Mouse (Mus musculus) midbrain, embryonic 10.5 days (tissue): Measurements from ENCODE around the gene Zdbf2. TPM values are rescaled to one million over a fixed set of nuclear protein-coding genes. Genes with fewer than 3 reads are reported as not detected.

Experiments
- DNase-seq: peaks from one replicate; pipeline ENCODE4 v3.0.0-alpha.2; 2017; ENCODE audit warnings: low spot score
- H3K27ac ChIP-seq: fragments of 300-500 bp; sonication (generic); replicated peaks from 2 replicates; pipeline ENCODE4 v1.5.1; 2016; ENCODE audit warnings: mild to moderate bottlenecking
- H3K27me3 ChIP-seq: fragments of 300-500 bp; sonication (generic); 2 replicates; pipeline ENCODE4 v1.6.1; 2016; ENCODE audit warnings: low read depth, mild to moderate bottlenecking; ENCODE audit not compliant: poor library complexity, severe bottlenecking
- H3K36me3 ChIP-seq: fragments of 300-500 bp; sonication (generic); 2 replicates; pipeline ENCODE4 v1.6.1; 2016; ENCODE audit warnings: mild to moderate bottlenecking, moderate library complexity
- H3K4me1 ChIP-seq: fragments of 300-500 bp; sonication (generic); 2 replicates; pipeline ENCODE4 v1.6.1; 2016
- H3K4me3 ChIP-seq: fragments of 300-500 bp; sonication (generic); 2 replicates; pipeline ENCODE4 v1.5.1; 2016; ENCODE audit warnings: mild to moderate bottlenecking, moderate library complexity
- H3K9me3 ChIP-seq: fragments of 300-500 bp; sonication (generic); replicated peaks from 2 replicates; pipeline ENCODE4 v1.6.1; 2016; ENCODE audit warnings: mild to moderate bottlenecking
- WGBS: fragments of 180-500 bp; shearing (Covaris S2); methylation state at CpG from one replicate; pipeline ENCODE4 v1.1.7; 2016; 5-methylcytosine and 5-hydroxymethylcytosine counted together
- polyA plus RNA-seq: library from polyadenylated mRNA; unstranded; fragments of >200 nt; fragmentation: Nextera tagmentation; extraction: Ambion mirVana; gene quantifications from 2 replicates; pipeline ENCODE4 v1.2.1, GENCODE M21; 2016

Zdbf2 gene
- polyA plus RNA-seq, 1 experiment from 2014 or later = 19.3 TPM

GRCm38 (mm10) chr1:63252351-63253209 is 20.5 kb upstream of the Zdbf2 start:
- 27% methylated on average over 24 of the region's 24 CpGs for WGBS
- Histone ChIP-seq H3K4me1 (peaks cover 60% of the 10 kb centered on the region), H3K4me3 (peak overlapping the region; percentile 34), H3K27me3 (peaks cover 98% of the 10 kb centered on the region), H3K9me3 (no peaks in the 10 kb centered on the region), H3K36me3 (no peaks in the 10 kb centered on the region), H3K27ac (peak overlapping the region; percentile 83)
- DNase-seq = peak; percentile 72

DNA sequence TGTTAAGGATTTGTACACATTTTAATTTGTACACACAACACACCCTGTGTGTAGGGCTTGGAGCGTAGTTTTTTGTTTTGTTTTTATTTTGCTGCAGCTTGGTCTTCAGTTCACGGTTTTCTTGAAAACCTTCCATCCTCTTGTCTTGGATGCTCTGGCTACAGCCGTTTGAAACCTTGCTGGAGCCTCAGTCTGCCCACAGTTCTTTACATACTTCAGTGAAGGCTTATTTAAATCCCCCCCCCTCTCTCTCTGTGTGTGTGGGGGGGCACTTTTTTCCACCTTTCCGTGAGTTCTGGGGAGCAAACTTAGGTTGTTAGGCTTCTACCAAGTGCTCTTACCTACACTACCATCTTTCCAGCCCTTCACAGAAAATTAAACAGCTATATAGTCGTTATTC is 19.8 kb upstream of the Zdbf2 start:
- H3K36me3 ChIP-seq = no peaks in the 10 kb centered on the region
- H3K27ac ChIP-seq = peak overlapping the region; percentile 83
- DNase-seq = no peak
- 23% methylated on average over 5 of the region's 5 CpGs for WGBS
- H3K4me3 ChIP-seq = peak overlapping the region; percentile 34
- H3K4me1 ChIP-seq = peaks cover 53% of the 10 kb centered on the region
- H3K9me3 ChIP-seq = no peaks in the 10 kb centered on the region
- peaks cover 98% of the 10 kb centered on the region for H3K27me3 ChIP-seq

DNA sequence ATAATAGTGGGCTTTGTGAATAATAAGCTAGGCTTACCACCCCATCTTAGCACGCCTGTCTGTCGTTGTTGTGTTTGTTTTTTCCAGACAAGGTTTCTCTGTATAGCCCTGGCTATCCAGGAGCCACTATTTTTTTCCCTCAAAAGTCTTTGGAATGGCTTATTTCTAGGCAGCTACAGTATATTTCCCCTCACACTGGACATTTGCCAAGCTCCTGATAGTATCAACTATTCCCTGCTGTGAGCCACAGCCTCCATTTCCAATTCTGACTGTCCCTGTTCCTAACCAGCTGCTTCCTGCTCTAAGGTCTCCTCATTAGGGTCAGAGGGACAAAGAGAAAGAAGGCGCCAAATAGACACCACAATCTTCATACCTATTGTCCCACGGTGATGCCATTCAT is 18.0 kb upstream of the Zdbf2 start:
- peaks cover 42% of the 10 kb centered on the region for H3K4me1 ChIP-seq
- H3K27ac ChIP-seq = 0 out of 2 replicates have a peak overlapping the region, but pooled peaks have one; percentile 14
- peaks cover 98% of the 10 kb centered on the region for H3K27me3 ChIP-seq
- WGBS = 12% methylated on average over 4 of the region's 4 CpGs
- no peak overlapping the region for H3K4me3 ChIP-seq
- no peak for DNase-seq
- no peaks in the 10 kb centered on the region for H3K9me3 ChIP-seq
- H3K36me3 ChIP-seq = no peaks in the 10 kb centered on the region

DNA sequence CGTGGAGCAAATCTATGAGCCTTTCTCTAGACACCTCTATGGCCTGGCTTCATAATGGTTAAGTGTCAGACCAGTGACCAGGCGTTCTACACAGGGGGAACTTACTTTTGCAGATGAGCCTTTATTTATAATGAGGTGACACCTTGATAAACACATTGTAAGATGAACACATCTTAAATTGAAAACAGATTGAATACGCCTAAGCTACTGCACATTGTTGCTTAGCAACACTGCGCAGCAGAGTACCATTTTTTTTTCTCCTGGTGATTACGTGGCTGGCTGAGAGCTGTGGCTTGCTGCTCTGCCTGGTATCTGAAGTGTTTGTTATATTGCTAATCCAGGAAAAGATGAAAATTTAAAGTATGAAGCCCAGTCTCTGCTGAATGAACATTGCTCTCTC is 17.0 kb upstream of the Zdbf2 start:
- 20% methylated on average over 5 of the region's 5 CpGs for WGBS
- H3K27me3 ChIP-seq = peaks cover 98% of the 10 kb centered on the region
- H3K9me3 ChIP-seq = no peaks in the 10 kb centered on the region
- no peak overlapping the region for H3K4me3 ChIP-seq
- H3K36me3 ChIP-seq = no peaks in the 10 kb centered on the region
- no peak for DNase-seq
- H3K27ac ChIP-seq = no peak overlapping the region
- peaks cover 42% of the 10 kb centered on the region for H3K4me1 ChIP-seq

GRCm38 (mm10) chr1:63258501-63258900 is 14.6 kb upstream of the Zdbf2 start:
- Histone ChIP-seq H3K27me3 (peaks cover 98% of the 10 kb centered on the region), H3K9me3 (no peaks in the 10 kb centered on the region), H3K4me3 (no peak overlapping the region), H3K36me3 (no peaks in the 10 kb centered on the region), H3K27ac (no peak overlapping the region), H3K4me1 (peaks cover 24% of the 10 kb centered on the region)
- DNase-seq = no peak
- WGBS = 39% methylated on average over 2 of the region's 2 CpGs

GRCm38 (mm10) chr1:63259271-63259830 is 13.7 kb upstream of the Zdbf2 start:
- peaks cover 100% of the 10 kb centered on the region for H3K27me3 ChIP-seq
- WGBS = 41% methylated on average over 11 of the region's 11 CpGs

DNA sequence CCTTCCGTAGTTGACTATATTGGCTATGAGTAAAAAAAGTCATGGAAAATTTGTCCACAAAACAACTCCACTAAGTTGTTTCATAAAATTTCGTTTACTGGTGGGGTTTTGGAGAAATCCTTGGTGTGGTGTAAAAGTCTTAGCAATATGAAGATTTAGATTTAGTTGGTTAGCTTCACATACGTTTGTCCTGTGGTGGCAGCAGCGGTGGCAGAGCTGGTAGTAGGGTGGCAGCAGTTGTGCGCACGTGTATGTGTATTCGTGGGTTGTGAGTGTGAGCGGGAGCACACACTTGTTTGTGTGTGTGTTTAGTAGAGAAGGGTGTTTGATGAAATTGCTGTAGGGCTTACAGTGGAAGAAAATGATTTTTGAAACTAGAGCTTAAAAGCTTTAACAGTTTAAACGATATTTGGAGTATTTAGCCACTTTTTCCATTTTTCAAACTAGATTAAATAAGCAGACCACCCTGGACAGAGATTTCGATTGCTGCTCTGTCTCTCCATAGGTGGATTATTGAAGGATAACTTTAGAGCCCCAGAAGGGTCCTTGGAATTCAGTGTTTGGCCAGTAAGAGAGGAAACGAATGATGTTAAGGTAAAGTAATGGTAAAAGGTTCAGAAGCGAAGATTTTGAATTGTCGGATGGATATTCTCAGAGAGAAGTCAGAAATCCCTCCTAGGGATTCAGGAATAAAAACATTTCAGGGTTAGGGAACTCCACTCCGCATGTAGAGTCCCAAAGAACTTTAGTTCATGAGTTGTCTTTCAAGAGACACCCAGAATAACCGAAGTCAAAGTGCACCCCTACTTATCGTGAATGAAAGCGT is 12.9 kb upstream of the Zdbf2 start:
- H3K4me3 ChIP-seq = no peak overlapping the region
- no peak for DNase-seq
- H3K9me3 ChIP-seq = no peaks in the 10 kb centered on the region
- no peaks in the 10 kb centered on the region for H3K36me3 ChIP-seq
- 45% methylated on average over 17 of the region's 17 CpGs for WGBS
- peaks cover 18% of the 10 kb centered on the region for H3K4me1 ChIP-seq
- H3K27me3 ChIP-seq = peaks cover 100% of the 10 kb centered on the region
- H3K27ac ChIP-seq = no peak overlapping the region

More at GRCm38 (mm10) chr1:63259271-63259830, 13.7 kb upstream of the Zdbf2 start:
- Histone ChIP-seq H3K9me3 (no peaks in the 10 kb centered on the region), H3K4me3 (no peak overlapping the region), H3K36me3 (no peaks in the 10 kb centered on the region), H3K4me1 (peaks cover 22% of the 10 kb centered on the region), H3K27ac (no peak overlapping the region)
- no peak for DNase-seq

DNA sequence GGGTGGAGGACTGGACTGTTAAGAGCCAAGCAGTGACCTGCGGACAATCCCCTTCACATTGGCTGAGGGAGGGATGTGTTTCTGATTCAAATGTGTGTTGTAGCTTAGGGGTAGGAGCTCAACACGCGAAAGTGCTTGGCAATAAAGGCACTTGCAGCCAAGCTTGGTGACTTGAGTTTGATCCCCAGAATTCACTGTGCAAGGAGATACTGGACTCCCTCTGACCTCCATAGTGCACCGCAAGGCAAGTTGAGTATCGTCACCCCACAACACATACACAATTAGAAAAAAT is 12.4 kb upstream of the Zdbf2 start:
- Histone ChIP-seq H3K36me3 (no peaks in the 10 kb centered on the region), H3K4me3 (no peak overlapping the region), H3K27ac (no peak overlapping the region), H3K4me1 (peaks cover 13% of the 10 kb centered on the region), H3K9me3 (no peaks in the 10 kb centered on the region), H3K27me3 (peaks cover 100% of the 10 kb centered on the region)
- no peak for DNase-seq
- 49% methylated on average over 5 of the region's 5 CpGs for WGBS

GRCm38 (mm10) chr1:63261041-63261590 is 11.9 kb upstream of the Zdbf2 start:
- Histone ChIP-seq H3K4me3 (no peak overlapping the region), H3K4me1 (peaks cover 8% of the 10 kb centered on the region), H3K9me3 (no peaks in the 10 kb centered on the region), H3K36me3 (no peaks in the 10 kb centered on the region), H3K27ac (no peak overlapping the region), H3K27me3 (peaks cover 100% of the 10 kb centered on the region)
- WGBS = 52% methylated on average over 17 of the region's 17 CpGs
- DNase-seq = peak; percentile 44

DNA sequence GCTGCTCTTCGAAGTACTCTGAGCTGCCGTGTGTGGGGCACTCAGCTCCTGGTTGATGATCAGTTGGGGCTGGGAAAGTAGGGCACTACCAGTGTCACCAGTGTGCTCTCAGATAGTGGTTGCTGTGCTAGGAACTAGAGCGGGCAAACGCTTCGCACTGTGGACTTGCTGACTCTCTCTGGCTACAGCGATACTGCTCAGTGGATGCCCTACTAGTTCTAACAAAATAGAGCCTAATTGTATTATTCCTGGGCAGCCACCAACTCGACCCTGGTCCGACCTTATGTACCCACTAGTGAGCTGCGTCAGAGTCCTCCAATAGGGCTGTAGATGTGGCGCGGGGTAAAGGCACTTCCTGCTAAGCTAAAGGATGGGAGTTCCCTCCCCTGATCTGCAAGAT is 9.4 kb upstream of the Zdbf2 start:
- DNase-seq = no peak
- H3K27me3 ChIP-seq = peaks cover 100% of the 10 kb centered on the region

GRCm38 (mm10) chr1:63265461-63265860 is 7.6 kb upstream of the Zdbf2 start:
- WGBS = 37% methylated on average over 4 of the region's 4 CpGs
- peaks cover 100% of the 10 kb centered on the region for H3K27me3 ChIP-seq
- no peaks in the 10 kb centered on the region for H3K9me3 ChIP-seq
- no peaks in the 10 kb centered on the region for H3K4me1 ChIP-seq
- peak; percentile 26 for DNase-seq
- H3K27ac ChIP-seq = no peak overlapping the region
- no peak overlapping the region for H3K4me3 ChIP-seq
- no peaks in the 10 kb centered on the region for H3K36me3 ChIP-seq

More for the DNA sequence above, 9.4 kb upstream of the Zdbf2 start:
- whole genome bisulfite sequencing = 38% methylated on average over 11 of the region's 11 CpGs
- Histone ChIP-seq H3K36me3 (no peaks in the 10 kb centered on the region), H3K4me1 (no peaks in the 10 kb centered on the region), H3K27ac (no peak overlapping the region), H3K4me3 (no peak overlapping the region), H3K9me3 (no peaks in the 10 kb centered on the region)

DNA sequence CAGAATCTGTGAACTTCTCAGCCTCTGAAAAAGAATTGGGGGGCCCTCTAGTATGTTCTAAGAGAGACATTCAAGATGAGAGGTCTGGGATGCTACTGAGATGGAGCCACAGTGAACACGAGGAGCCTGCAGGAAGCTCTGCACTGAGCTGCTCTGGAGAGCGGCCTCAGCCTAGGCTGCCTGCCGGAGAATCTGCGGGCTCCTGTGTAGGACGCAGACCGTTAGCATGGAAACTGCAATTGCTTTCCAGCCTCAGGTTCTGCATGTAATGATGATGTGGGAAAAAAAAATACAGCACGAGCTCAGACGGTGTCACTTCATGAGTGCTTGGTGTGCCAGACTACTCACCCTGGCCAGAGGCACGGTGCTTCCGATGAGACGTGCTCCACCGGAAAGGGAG is 6.9 kb upstream of the Zdbf2 start:
- H3K27ac ChIP-seq = no peak overlapping the region
- 49% methylated on average over 12 of the region's 12 CpGs for WGBS
- no peaks in the 10 kb centered on the region for H3K4me1 ChIP-seq
- peak; percentile 40 for DNase-seq
- H3K27me3 ChIP-seq = peaks cover 100% of the 10 kb centered on the region
- H3K4me3 ChIP-seq = no peak overlapping the region
- H3K36me3 ChIP-seq = no peaks in the 10 kb centered on the region
- no peaks in the 10 kb centered on the region for H3K9me3 ChIP-seq
